ENCODE assay signal across 14 mouse cellular contexts in the genomic region with DNA sequence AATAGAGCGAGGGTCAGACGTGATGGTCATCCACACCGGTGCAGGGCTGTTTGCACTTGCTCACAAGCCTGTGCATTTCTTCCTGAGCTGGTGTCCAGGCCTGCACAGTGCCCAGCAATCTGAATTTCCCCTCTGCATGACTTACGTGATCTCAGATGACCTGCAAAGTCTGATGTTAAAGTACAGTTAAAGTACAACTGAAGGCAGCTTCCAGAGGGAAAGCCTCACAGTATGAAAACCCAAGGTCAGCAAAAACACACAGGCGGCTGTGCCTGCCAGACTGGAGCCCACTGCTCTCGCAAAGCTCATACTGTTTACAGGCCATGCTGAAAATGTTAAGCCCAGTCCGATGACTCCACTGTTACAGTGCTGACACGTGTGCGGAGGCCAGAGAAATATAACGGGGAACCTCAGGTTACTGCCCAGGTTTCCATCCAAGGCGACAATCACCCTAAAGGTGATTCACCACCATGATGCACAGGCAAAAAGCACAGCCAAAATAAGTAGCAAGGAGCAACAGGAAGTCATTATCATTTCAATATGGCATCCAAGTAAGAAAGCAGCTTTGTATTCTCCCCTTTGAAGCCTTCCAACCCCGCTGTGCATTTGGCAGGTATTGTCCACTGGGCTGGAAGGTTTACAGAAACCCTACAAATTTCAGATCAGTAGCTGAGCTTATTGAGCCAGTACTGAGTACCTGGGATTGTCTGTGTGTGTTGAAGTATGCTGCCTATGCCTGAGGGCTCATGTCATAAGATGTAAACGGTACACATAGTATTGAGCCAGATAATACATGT.
DNase-seq lines count a peak whose midpoint lies in the region; ATAC-seq and TF ChIP-seq lines count a peak whose summit lies in the region.
"Had no signal": no experiment of that assay in that cellular context is flagged by ENCODE, and none has a peak within 500 bp of the region (broad histone marks: within the 10 kb centered on the region; RNA-seq: fewer than 3 reads in every experiment).

No protein-coding gene starts in this region.

- H3K4me2 ChIP-seq in kidney, embryonic 16.5 days (replicated peaks; ENCODE audit: low read depth, low read length), result no peak overlapping the region
- H3K4me2 ChIP-seq: lung, embryonic 14.5 days; midbrain, embryonic 15.5 days had no signal

- H3K9ac ChIP-seq in ES-E14 (ENCODE audit: insufficient read depth, low read depth, low read length, poor library complexity, severe bottlenecking), result no peak overlapping the region
- no peak overlapping the region for H3K9ac ChIP-seq in kidney, embryonic 16.5 days (replicated peaks; ENCODE audit: low read length)
- H3K9ac ChIP-seq: lung, embryonic 14.5 days; midbrain, embryonic 15.5 days had no signal

- H3K36me3 ChIP-seq in ES-E14 (ENCODE audit: control insufficient read depth, insufficient read depth, low read length, poor library complexity, severe bottlenecking), result no peaks in the 10 kb centered on the region
- H3K36me3 ChIP-seq in kidney, embryonic 16.5 days (ENCODE audit: insufficient read depth, low read length), result no peaks in the 10 kb centered on the region
- H3K36me3 ChIP-seq: embryonic facial prominence, embryonic 10.5 days; heart, embryonic 10.5 days; midbrain, embryonic 15.5 days had no signal

- no peak overlapping the region for H3K4me3 ChIP-seq in ES-E14 (ENCODE audit: insufficient read depth in 1 of 2, low read depth in 1 of 2, low read length in 2 of 2, poor library complexity in 1 of 2, severe bottlenecking in 1 of 2)
- H3K4me3 ChIP-seq in kidney, embryonic 16.5 days (ENCODE audit: low read length), result no peak overlapping the region
- H3K4me3 ChIP-seq: embryonic facial prominence, embryonic 10.5 days; heart, embryonic 10.5 days; midbrain, embryonic 15.5 days had no signal

- WGBS in kidney, embryonic 16.5 days, result 70% methylated on average over 13 of the region's 13 CpGs

- DNase-seq in heart, adult 11 months, result peak; percentile 44
- DNase-seq in heart, adult 8-10 months (ENCODE audit: low spot score), result no peak
- no peak for DNase-seq in ES-E14 (ENCODE audit: low read depth, low spot score)
- DNase-seq in brain, adult 2 months (ENCODE audit: low read depth, low spot score), result peak; percentile 27
- DNase-seq in adrenal gland, adult 18-20 months (ENCODE audit: low spot score in 2 of 2), result no peak
- DNase-seq: adrenal gland, postnatal 25 days; gastrocnemius, postnatal 10 days; heart, postnatal 14 days; lung, embryonic 14.5 days had no signal

- no peaks in the 10 kb centered on the region for H3K9me3 ChIP-seq in ES-E14 (ENCODE audit: control insufficient read depth, insufficient read depth, low read depth, low read length)
- H3K9me3 ChIP-seq in kidney, embryonic 16.5 days (ENCODE audit: low read length), result no peaks in the 10 kb centered on the region
- H3K9me3 ChIP-seq: embryonic facial prominence, embryonic 10.5 days; heart, embryonic 10.5 days; midbrain, embryonic 15.5 days had no signal

- H3K27me3 ChIP-seq in kidney, embryonic 16.5 days (ENCODE audit: insufficient read depth, low read length), result no peaks in the 10 kb centered on the region
- H3K27me3 ChIP-seq: midbrain, embryonic 15.5 days had no signal

- peak; percentile 81 for ATAC-seq in kidney, embryonic 16.5 days (ENCODE audit: low FRiP score, low TSS enrichment)
- ATAC-seq in frontal cortex, adult (ENCODE audit: low TSS enrichment), result no peak
- ATAC-seq: midbrain, embryonic 15.5 days had no signal

- in situ Hi-C loops in ES-E14 (cut with MboI; ENCODE audit: low sequenced_read_pairs in 2 of 2, unreplicated experiment in 2 of 2), result no loop called here

- H3K27ac ChIP-seq in ES-E14 (ENCODE audit: insufficient read depth, low read depth, low read length, poor library complexity, severe bottlenecking), result no peak overlapping the region
- peak overlapping the region; percentile 62 for H3K27ac ChIP-seq in kidney, embryonic 16.5 days (ENCODE audit: low read length)
- H3K27ac ChIP-seq: embryonic facial prominence, embryonic 10.5 days; heart, embryonic 10.5 days; midbrain, embryonic 15.5 days had no signal

- H3K4me1 ChIP-seq in ES-E14 (ENCODE audit: control insufficient read depth in 2 of 2, insufficient read depth in 2 of 2, low read length in 2 of 2, poor library complexity in 1 of 2), result peaks cover 7 to 13% of the 10 kb centered on the region in 2 experiments; a peak in 3 of 4 replicates
- H3K4me1 ChIP-seq in kidney, embryonic 16.5 days (ENCODE audit: insufficient read depth, low read length), result 0 out of 2 replicates have a peak, but pooled peaks cover 3% of the 10 kb centered on the region

TF ChIP-seq in ES-E14, 5 proteins besides CTCF, POLR2A, EP300 and RAD21:
- no peak for TF ChIP-seq ZC3H11A (IDR thresholded peaks at IDR 0.05; ENCODE audit: borderline replicate concordance, low read depth, low read length)
- peak; percentile 53; the same call in 1 of the 2 replicates for TF ChIP-seq MAFK (IDR thresholded peaks at IDR 0.05; ENCODE audit: insufficient read depth, low read depth, low read length)
- no peak for TF ChIP-seq HCFC1 (IDR thresholded peaks at IDR 0.05; ENCODE audit: borderline replicate concordance, insufficient read depth, low read length)

Comparison
In these comparisons a context has a peak if more than half of its experiments do, and no peak if none do; other contexts are left out.
1. DNase-seq: peak in heart, adult 11 months (single experiment) and brain, adult 2 months (single experiment); none in heart, adult 8-10 months (single experiment), ES-E14 (single experiment) and adrenal gland, adult 18-20 months (0 of 2).